Mouse (Mus musculus) liver, embryonic 14.5 days (tissue): ENCODE data around the gene Krt76.

Experiments used
- CTCF ChIP-seq: IDR thresholded peaks from 2 replicates; pipeline ENCODE4 v1.5.1; 2016; ENCODE audit warnings: antibody characterized with exemption, low read depth, control low read depth
- EP300 ChIP-seq: IDR thresholded peaks from 2 replicates; pipeline ENCODE4 v1.6.1; 2016; ENCODE audit warnings: antibody characterized with exemption, low read depth

GRCm38 (mm10) chr15:101869431-101869830 is 23.3 kb downstream of the Krt76 start, which contains the start of gene Krt77:
- TF ChIP-seq CTCF = no peak
- no peak for TF ChIP-seq EP300
